ENCODE assay signal across 27 mouse cellular contexts in the genomic region with DNA sequence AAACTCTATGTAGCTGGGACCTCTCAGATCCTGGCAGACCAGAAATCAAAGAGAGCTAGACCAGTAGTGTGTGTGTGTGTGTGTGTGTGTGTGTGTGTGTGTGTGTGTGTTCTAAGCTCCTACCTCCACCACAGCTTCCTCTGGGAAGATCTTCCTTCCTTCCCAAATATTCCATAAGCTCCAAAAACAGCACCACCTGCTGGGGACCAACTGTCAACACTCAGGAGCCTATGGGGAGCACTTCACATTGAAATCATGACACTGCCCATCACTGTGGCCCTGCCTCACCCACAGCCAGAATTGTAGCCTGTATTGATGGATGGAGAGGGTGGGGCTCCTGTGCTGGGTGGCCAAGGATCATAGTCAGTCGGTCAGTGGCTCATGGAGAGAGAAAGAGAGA. TPM values are rescaled to one million over a fixed set of nuclear protein-coding genes. Genes with fewer than 3 reads are reported as not detected.
A peak's percentile ranks its signal among the peaks of the same experiment; 100 is the strongest.
DNase-seq lines count a peak whose midpoint lies in the region; ATAC-seq and TF ChIP-seq lines count a peak whose summit lies in the region.
"Had no signal": no experiment of that assay in that cellular context is flagged by ENCODE, and none has a peak within 500 bp of the region (broad histone marks: within the 10 kb centered on the region; RNA-seq: fewer than 3 reads in every experiment).

No protein-coding gene starts in this region.

- H3K4me2 ChIP-seq in lung, embryonic 14.5 days, result no peak overlapping the region
- H3K4me2 ChIP-seq: embryonic facial prominence, embryonic 13.5 days; forebrain, embryonic 12.5 days; forebrain, embryonic 15.5 days; heart, embryonic 12.5 days; heart, embryonic 15.5 days; hindbrain, embryonic 14.5 days had no signal

- H3K27ac ChIP-seq in gastrocnemius, adult 2 months, result no peak overlapping the region
- no peak overlapping the region for H3K27ac ChIP-seq in lung, embryonic 14.5 days (ENCODE audit: low read depth)
- H3K27ac ChIP-seq: embryonic facial prominence, embryonic 10.5 days; embryonic facial prominence, embryonic 13.5 days; forebrain, embryonic 12.5 days; forebrain, embryonic 15.5 days; heart, embryonic 15.5 days; hindbrain, embryonic 14.5 days; hindbrain, postnatal 0 days had no signal

- no peaks in the 10 kb centered on the region for H3K9me3 ChIP-seq in lung, embryonic 14.5 days (ENCODE audit: low read depth, low read length)
- H3K9me3 ChIP-seq: embryonic facial prominence, embryonic 10.5 days; embryonic facial prominence, embryonic 13.5 days; forebrain, embryonic 12.5 days; forebrain, embryonic 15.5 days; heart, embryonic 15.5 days had no signal

- H3K4me3 ChIP-seq in gastrocnemius, adult 2 months, result no peak overlapping the region
- no peak overlapping the region for H3K4me3 ChIP-seq in lung, embryonic 14.5 days (ENCODE audit: low read depth, low read length)
- H3K4me3 ChIP-seq: embryonic facial prominence, embryonic 10.5 days; embryonic facial prominence, embryonic 13.5 days; erythroblast, embryonic 14.5 days; forebrain, embryonic 12.5 days; forebrain, embryonic 15.5 days; heart, embryonic 12.5 days; heart, embryonic 15.5 days had no signal

- DNase-seq in gastrocnemius, adult 2 months, result peak; percentile 3
- DNase-seq in gastrocnemius, postnatal 14 days, result no peak
- DNase-seq in lung, embryonic 14.5 days, result no peak
- DNase-seq in lung, postnatal 36 days, result no peak
- peak; percentile 60 for DNase-seq in R1 (ENCODE audit: low read depth, low spot score)
- DNase-seq in cerebellum, postnatal 25 days, result no peak
- DNase-seq: adrenal gland, adult 2 months; adrenal gland, postnatal 14 days; cerebellum, adult 11 months; cerebellum, adult 2 months; cerebellum, adult 9-11 months; cerebellum, postnatal 36 days; embryo, embryonic 11 days; gastrocnemius, postnatal 10 days; heart, adult 18-20 months; heart, postnatal 14 days; heart, postnatal 4 days had no signal

- no peak for TF ChIP-seq CTCF in gastrocnemius, adult 2 months (IDR thresholded peaks at IDR 0.05)
- peak; percentile 18; the same call in 1 of the 2 replicates for TF ChIP-seq CTCF in lung, embryonic 14.5 days (IDR thresholded peaks at IDR 0.05; ENCODE audit: low read depth)

- no peaks in the 10 kb centered on the region for H3K4me1 ChIP-seq in lung, embryonic 14.5 days (ENCODE audit: insufficient read depth)
- H3K4me1 ChIP-seq: embryonic facial prominence, embryonic 10.5 days; embryonic facial prominence, embryonic 13.5 days; forebrain, embryonic 12.5 days; forebrain, embryonic 15.5 days; heart, embryonic 12.5 days had no signal

- no peaks in the 10 kb centered on the region for H3K27me3 ChIP-seq in lung, embryonic 14.5 days (ENCODE audit: insufficient read depth, low read length)
- H3K27me3 ChIP-seq: embryonic facial prominence, embryonic 13.5 days; forebrain, embryonic 12.5 days; forebrain, embryonic 15.5 days; heart, embryonic 15.5 days had no signal

- ATAC-seq in lung, embryonic 14.5 days (ENCODE audit: insufficient read depth), result no peak
- ATAC-seq: forebrain, embryonic 15.5 days; hindbrain, postnatal 0 days; inflammation-experienced regulatory T-cells, adult 6 months had no signal

- no peak overlapping the region for H3K9ac ChIP-seq in lung, embryonic 14.5 days
- H3K9ac ChIP-seq: embryonic facial prominence, embryonic 13.5 days; forebrain, embryonic 12.5 days; forebrain, embryonic 15.5 days; heart, embryonic 12.5 days; heart, embryonic 15.5 days; hindbrain, embryonic 14.5 days had no signal

- H3K36me3 ChIP-seq in lung, embryonic 14.5 days (ENCODE audit: insufficient read depth), result no peaks in the 10 kb centered on the region
- H3K36me3 ChIP-seq: embryonic facial prominence, embryonic 10.5 days; embryonic facial prominence, embryonic 13.5 days; forebrain, embryonic 12.5 days; forebrain, embryonic 15.5 days; heart, embryonic 12.5 days; heart, embryonic 15.5 days had no signal

- WGBS in lung, embryonic 14.5 days, result no CpG with 5 or more reads among the region's 1 CpGs

- intact Hi-C loops in gastrocnemius, adult 2 months (cut with DNase I), result no loop called here
- intact Hi-C loops in gastrocnemius, postnatal 14 days (cut with DNase I; ENCODE audit: low total_unique reads), result no loop called here

RNA-seq across cellular contexts. Expression of gene Pmepa1, which starts 38.0 kb away (rescaled TPM):
- total RNA-seq in gastrocnemius, adult 2 months (2021), result 10 to 100 TPM; 20.0 to 24.4 TPM
- 10 to 100 TPM; 11.1 to 12.1 TPM for total RNA-seq in gastrocnemius, postnatal 14 days (2021)
- polyA plus RNA-seq in lung, embryonic 14.5 days (2014; fragmentation: Nextera tagmentation; extraction: Ambion mirVana), result 8.9 and 9.0 TPM in 2 replicates

Comparison
In these comparisons a context has a peak if more than half of its experiments do, and no peak if none do; other contexts are left out.
1. DNase-seq: peak in gastrocnemius, adult 2 months (single experiment) and R1 (single experiment); none in gastrocnemius, postnatal 14 days (single experiment), lung, embryonic 14.5 days (single experiment), lung, postnatal 36 days (single experiment) and cerebellum, postnatal 25 days (0 of 2).